Mouse (Mus musculus): ENCODE results near the gene Mast4. TPM values are rescaled to one million over a fixed set of nuclear protein-coding genes. Genes with fewer than 3 reads are reported as not detected.

Gene Mast4
- polyA plus RNA-seq, 1 experiment from 2014 or later = 0.36 TPM

GRCm38 (mm10) chr13:102888211-102888610 is 446.1 kb downstream of the Mast4 start:
- no peaks in the 10 kb centered on the region for H3K79me2 ChIP-seq (ENCODE audit: inconsistent target)
- H3K36me3 ChIP-seq (ENCODE audit: inconsistent target) = no peaks in the 10 kb centered on the region
- no peak overlapping the region for H3K4me3 ChIP-seq (ENCODE audit: inconsistent target)
- no peak overlapping the region for H3K27ac ChIP-seq
- WGBS (ENCODE audit: missing documents) = 92% methylated on average over 8 of the region's 8 CpGs

GRCm38 (mm10) chr13:102887534-102887933 is 446.8 kb downstream of the Mast4 start:
- Histone ChIP-seq H3K79me2 (ENCODE audit: inconsistent target) (no peaks in the 10 kb centered on the region), H3K4me3 (ENCODE audit: inconsistent target) (no peak overlapping the region), H3K27ac (no peak overlapping the region), H3K36me3 (ENCODE audit: inconsistent target) (no peaks in the 10 kb centered on the region)
- WGBS (ENCODE audit: missing documents) = 90% methylated on average over 13 of the region's 13 CpGs

DNA sequence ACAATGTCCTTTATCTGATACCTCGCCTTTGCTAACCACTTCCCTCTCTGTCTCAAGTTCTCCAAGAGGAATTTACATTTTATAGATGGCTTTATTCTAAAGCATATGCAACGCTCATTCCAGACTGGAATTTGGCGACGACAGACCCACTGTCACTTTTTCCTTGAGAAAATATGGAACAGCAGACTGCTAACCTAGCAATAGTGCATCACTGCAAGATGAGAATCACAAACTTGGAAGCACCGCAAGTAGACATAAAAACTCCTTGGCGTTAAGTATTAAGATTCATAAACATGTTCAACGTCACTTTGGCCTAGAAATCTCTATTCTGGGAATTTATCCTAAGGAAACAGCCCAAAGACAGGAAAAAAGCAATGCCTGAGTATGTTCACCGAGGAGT is 447.5 kb downstream of the Mast4 start:
- Histone ChIP-seq H3K79me2 (ENCODE audit: inconsistent target) (no peaks in the 10 kb centered on the region), H3K36me3 (ENCODE audit: inconsistent target) (no peaks in the 10 kb centered on the region), H3K4me3 (ENCODE audit: inconsistent target) (no peak overlapping the region), H3K27ac (no peak overlapping the region)
- 79% methylated on average over 8 of the region's 8 CpGs for WGBS (ENCODE audit: missing documents)

GRCm38 (mm10) chr13:102886147-102886546 is 448.1 kb downstream of the Mast4 start:
- 24% methylated on average over 4 of the region's 4 CpGs for WGBS (ENCODE audit: missing documents)
- Histone ChIP-seq H3K27ac (no peak overlapping the region), H3K36me3 (ENCODE audit: inconsistent target) (no peaks in the 10 kb centered on the region), H3K4me3 (ENCODE audit: inconsistent target) (no peak overlapping the region), H3K79me2 (ENCODE audit: inconsistent target) (no peaks in the 10 kb centered on the region)

DNA sequence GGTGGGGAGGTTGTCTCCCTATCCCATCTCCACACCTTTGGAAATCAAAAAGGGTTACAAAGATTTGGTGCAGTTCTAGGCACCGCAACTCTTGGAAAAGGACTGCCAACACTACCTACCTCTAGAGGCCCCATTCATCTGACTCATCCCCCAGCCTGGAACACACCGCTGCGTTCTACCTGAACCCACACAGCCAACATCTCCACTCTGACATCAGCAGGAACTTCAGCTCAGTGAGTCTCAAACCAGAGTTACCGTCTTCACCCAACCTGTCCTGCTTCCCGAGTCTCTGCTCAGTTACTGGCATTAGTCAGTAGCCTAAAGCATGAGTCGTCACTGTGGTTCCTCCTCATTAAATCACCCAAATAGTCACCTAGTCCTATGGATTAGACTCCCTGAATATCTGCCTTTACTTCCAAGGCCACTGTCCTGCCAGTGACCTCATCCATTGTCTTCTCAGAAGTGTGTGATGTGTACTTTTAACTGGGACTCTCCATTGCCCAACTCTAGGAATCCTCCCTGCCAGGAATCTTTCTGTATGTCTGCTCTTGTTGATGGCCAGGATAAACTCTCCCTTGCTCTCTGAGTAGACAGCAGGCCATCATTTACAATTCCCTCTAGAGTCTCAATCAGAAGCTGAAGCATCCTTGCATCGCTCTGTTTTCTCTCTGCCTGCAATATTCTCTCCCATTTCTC is 453.8 kb downstream of the Mast4 start:
- H3K27ac ChIP-seq = no peak overlapping the region
- WGBS (ENCODE audit: missing documents) = 89% methylated on average over 7 of the region's 7 CpGs
- no peaks in the 10 kb centered on the region for H3K79me2 ChIP-seq (ENCODE audit: inconsistent target)
- no peak overlapping the region for H3K4me3 ChIP-seq (ENCODE audit: inconsistent target)
- H3K36me3 ChIP-seq (ENCODE audit: inconsistent target) = no peaks in the 10 kb centered on the region

DNA sequence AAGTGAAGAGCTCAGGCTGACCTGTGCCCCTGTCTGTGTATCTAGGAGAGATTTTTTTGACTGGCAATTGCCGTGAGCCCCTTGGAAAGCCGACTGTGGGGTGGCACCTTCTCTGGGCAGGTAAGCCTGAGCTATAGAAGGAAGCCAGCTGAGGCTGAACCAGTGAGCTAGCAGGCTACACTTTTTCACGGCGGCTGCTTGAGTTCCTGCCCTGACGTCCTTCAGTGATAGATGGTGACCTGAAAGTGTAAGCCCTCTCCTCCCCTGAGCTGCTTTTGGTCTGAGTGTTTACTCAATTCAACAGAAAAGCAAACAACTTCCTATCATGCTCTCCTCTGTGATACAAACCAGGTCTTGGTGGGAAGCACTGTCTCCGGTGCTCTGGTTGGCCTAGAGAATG is 455.7 kb downstream of the Mast4 start:
- H3K27ac ChIP-seq = no peak overlapping the region
- 76% methylated on average over 6 of the region's 6 CpGs for WGBS (ENCODE audit: missing documents)
- H3K36me3 ChIP-seq (ENCODE audit: inconsistent target) = no peaks in the 10 kb centered on the region
- no peak overlapping the region for H3K4me3 ChIP-seq (ENCODE audit: inconsistent target)
- H3K79me2 ChIP-seq (ENCODE audit: inconsistent target) = no peaks in the 10 kb centered on the region

DNA sequence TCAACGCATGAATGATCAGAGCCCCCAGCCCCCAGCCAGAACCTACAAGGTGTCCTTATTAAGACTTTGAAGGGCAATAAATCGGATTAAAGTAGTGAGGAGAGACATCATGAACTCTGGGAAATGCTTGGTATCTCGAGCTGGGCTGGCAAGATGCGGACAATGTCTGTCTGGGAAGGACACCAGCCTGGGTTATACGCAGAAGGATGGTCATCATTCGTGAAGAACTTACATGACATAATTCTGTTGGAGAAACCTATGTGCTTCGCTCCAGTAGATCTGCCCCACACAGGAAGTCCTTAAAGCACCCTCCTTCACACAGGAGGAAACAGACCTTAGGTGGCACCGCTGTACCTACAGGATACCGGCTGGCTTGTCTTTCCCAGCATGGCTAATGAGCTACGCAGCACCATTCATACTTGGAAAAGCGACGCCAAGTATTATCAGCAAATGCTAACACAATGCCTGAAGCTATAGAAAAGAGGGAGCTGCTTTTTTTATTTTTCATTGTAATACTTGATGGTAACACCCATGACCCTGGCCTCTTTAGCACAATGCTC is 456.5 kb downstream of the Mast4 start:
- 87% methylated on average over 12 of the region's 12 CpGs for WGBS (ENCODE audit: missing documents)
- Histone ChIP-seq H3K4me3 (ENCODE audit: inconsistent target) (no peak overlapping the region), H3K79me2 (ENCODE audit: inconsistent target) (no peaks in the 10 kb centered on the region), H3K36me3 (ENCODE audit: inconsistent target) (no peaks in the 10 kb centered on the region), H3K27ac (no peak overlapping the region)

- WGBS (ENCODE audit: missing documents) = 84% methylated on average over 8 of the region's 8 CpGs
- H3K27ac ChIP-seq = no peak overlapping the region
- no peaks in the 10 kb centered on the region for H3K79me2 ChIP-seq (ENCODE audit: inconsistent target)
- H3K4me3 ChIP-seq (ENCODE audit: inconsistent target) = no peak overlapping the region
- no peaks in the 10 kb centered on the region for H3K36me3 ChIP-seq (ENCODE audit: inconsistent target)
Measured at GRCm38 (mm10) chr13:102877154-102877553, 457.1 kb downstream of the Mast4 start.

DNA sequence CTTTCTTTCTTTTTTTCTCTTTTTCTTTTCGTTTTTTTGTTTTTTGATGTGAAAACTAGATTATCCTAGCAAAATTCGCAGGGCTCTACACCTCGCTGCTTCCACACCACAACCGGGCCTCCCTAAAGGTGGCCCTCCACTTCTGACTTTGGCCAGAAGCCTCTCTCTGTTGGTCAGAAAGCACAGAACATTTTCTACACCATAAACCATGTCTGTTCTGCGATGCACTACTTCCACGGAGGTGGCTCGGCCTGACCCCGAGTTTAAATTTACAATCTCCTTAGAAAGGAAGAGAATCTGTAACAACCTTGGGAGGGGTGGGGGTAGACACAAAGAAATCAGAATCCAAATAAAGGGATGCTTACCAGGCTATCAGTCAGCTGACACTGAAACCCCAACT is 458.8 kb downstream of the Mast4 start:
- Histone ChIP-seq H3K4me3 (ENCODE audit: inconsistent target) (no peak overlapping the region), H3K79me2 (ENCODE audit: inconsistent target) (no peaks in the 10 kb centered on the region), H3K36me3 (ENCODE audit: inconsistent target) (no peaks in the 10 kb centered on the region), H3K27ac (no peak overlapping the region)
- WGBS (ENCODE audit: missing documents) = 97% methylated on average over 8 of the region's 8 CpGs

GRCm38 (mm10) chr13:102875144-102875476 is 459.2 kb downstream of the Mast4 start:
- 96% methylated on average over 3 of the region's 3 CpGs for WGBS (ENCODE audit: missing documents)
- no peak overlapping the region for H3K27ac ChIP-seq
- no peak overlapping the region for H3K4me3 ChIP-seq (ENCODE audit: inconsistent target)
- H3K36me3 ChIP-seq (ENCODE audit: inconsistent target) = no peaks in the 10 kb centered on the region
- H3K79me2 ChIP-seq (ENCODE audit: inconsistent target) = no peaks in the 10 kb centered on the region

GRCm38 (mm10) chr13:102874465-102875143 is 459.7 kb downstream of the Mast4 start:
- Histone ChIP-seq H3K36me3 (ENCODE audit: inconsistent target) (no peaks in the 10 kb centered on the region), H3K4me3 (ENCODE audit: inconsistent target) (no peak overlapping the region), H3K79me2 (ENCODE audit: inconsistent target) (no peaks in the 10 kb centered on the region), H3K27ac (no peak overlapping the region)
- WGBS (ENCODE audit: missing documents) = 93% methylated on average over 14 of the region's 14 CpGs

DNA sequence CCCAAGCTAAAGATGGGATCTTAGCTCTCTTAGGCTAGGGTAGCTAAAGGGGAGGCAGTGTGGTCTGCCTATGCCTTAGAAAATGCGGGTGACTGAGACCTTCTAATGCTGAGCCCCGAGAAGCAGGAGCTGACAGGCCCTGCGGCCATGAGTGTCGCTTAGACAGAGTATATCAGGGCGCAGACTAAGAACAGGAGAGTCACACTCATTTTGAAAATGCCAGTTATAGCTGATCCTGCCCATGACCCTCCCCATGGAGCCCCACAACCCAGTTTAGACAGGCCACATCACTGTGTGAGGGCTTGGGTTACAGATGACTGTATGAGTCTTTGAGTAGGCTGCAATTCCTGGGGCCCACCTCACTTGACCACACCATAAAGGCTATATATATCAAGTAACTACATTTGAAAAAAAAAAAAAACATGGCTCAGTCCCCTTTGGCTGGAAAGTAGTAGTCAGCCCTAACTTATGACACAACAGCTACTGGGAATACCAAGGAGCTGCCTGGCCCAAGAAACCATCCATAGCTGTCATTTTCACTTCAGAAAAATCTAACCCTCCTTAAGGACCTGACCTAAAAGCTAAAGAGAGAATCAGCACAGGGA is 460.8 kb downstream of the Mast4 start:
- no peaks in the 10 kb centered on the region for H3K79me2 ChIP-seq (ENCODE audit: inconsistent target)
- 93% methylated on average over 5 of the region's 5 CpGs for WGBS (ENCODE audit: missing documents)
- no peaks in the 10 kb centered on the region for H3K36me3 ChIP-seq (ENCODE audit: inconsistent target)
- H3K27ac ChIP-seq = no peak overlapping the region
- no peak overlapping the region for H3K4me3 ChIP-seq (ENCODE audit: inconsistent target)

DNA sequence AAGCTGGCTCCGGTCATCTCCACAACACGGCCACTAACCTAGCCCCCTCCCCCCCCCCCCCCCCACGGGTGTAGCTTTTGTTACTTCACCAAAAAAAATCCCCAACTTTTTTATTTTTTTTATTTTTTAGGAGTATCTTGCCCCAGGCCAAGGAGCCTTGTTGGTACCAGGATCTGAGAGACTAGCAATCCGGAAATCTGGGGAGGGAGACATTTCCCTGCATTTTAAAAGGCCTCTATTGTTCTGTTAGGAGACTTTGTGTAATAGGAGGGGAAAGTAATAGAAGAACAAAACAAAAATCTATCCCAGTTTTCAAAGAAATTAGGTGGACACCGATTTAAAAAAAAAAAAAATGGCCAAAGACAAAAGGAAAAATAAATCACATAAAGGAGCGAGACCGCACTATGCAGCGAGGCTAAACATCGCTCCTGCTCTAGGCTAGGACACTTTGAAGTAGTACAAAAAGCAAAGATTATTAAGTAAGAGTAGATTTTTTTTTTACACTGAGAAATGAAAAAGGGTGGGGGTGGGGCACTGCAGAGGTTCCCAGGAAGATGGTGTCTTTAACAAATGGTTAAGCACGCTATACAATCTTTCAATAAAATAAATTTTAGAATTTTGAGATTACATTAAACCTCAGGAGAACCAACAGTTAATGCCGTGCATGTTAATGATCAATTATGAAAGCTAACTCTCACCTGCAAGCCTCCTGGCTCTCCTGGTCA is 462.8 kb downstream of the Mast4 start:
- no peak overlapping the region for H3K27ac ChIP-seq
- no peaks in the 10 kb centered on the region for H3K79me2 ChIP-seq (ENCODE audit: inconsistent target)
- WGBS (ENCODE audit: missing documents) = 95% methylated on average over 7 of the region's 11 CpGs
- H3K36me3 ChIP-seq (ENCODE audit: inconsistent target) = no peaks in the 10 kb centered on the region
- H3K4me3 ChIP-seq (ENCODE audit: inconsistent target) = no peak overlapping the region

DNA sequence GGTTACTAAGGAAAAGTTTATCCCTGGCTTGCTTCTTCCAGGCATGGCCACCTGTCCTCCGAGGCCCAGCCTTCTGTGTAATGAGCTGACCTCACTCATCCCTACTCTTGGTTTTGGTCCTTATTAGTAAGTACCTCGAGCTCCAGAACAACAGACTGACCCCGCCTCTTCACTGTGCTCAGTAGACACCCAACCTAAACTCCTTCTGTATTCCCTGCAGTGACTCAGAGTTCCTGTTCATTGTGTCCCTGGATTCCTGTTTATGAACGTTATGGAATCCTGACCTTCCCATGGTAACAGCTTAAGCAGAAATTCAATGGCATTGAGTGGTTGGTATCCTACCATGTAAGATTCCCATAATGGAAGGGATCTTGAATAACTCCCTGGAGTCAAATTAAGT is 464.8 kb downstream of the Mast4 start:
- H3K4me3 ChIP-seq (ENCODE audit: inconsistent target) = no peak overlapping the region

GRCm38 (mm10) chr13:102866816-102867215 is 467.5 kb downstream of the Mast4 start:
- Histone ChIP-seq H3K4me3 (ENCODE audit: inconsistent target) (no peak overlapping the region), H3K27ac (no peak overlapping the region), H3K36me3 (ENCODE audit: inconsistent target) (no peaks in the 10 kb centered on the region), H3K79me2 (ENCODE audit: inconsistent target) (no peaks in the 10 kb centered on the region)

More for the DNA sequence above, 464.8 kb downstream of the Mast4 start:
- Histone ChIP-seq H3K36me3 (ENCODE audit: inconsistent target) (no peaks in the 10 kb centered on the region), H3K27ac (no peak overlapping the region), H3K79me2 (ENCODE audit: inconsistent target) (no peaks in the 10 kb centered on the region)
- 96% methylated on average over 4 of the region's 4 CpGs for WGBS (ENCODE audit: missing documents)
